25 mouse cellular contexts compared by ENCODE assay signal in genomic region chr3:39424778-39425642, GRCm38 (mm10).
DNase-seq lines count a peak whose midpoint lies in the region; ATAC-seq lines count a peak whose summit lies in the region.
"Had no signal": no experiment of that assay in that cellular context is flagged by ENCODE, and none has a peak within 500 bp of the region (broad histone marks: within the 10 kb centered on the region; RNA-seq: fewer than 3 reads in every experiment).

No protein-coding gene starts in this region.

- ATAC-seq in forebrain, embryonic 15.5 days (replicated peaks), result 0 out of 2 replicates have a peak, but pooled peaks have one; percentile 19
- ATAC-seq in forebrain, embryonic 12.5 days (ENCODE audit: low FRiP score), result no peak
- ATAC-seq in midbrain, embryonic 14.5 days (ENCODE audit: low FRiP score, low TSS enrichment), result no peak
- no peak for ATAC-seq in midbrain, embryonic 11.5 days (ENCODE audit: low FRiP score)
- ATAC-seq in hindbrain, embryonic 16.5 days, result peak; percentile 64
- ATAC-seq in neural tube, embryonic 15.5 days (ENCODE audit: low FRiP score), result 0 out of 2 replicates have a peak, but pooled peaks have one; percentile 41
- ATAC-seq in intestine, embryonic 15.5 days, result no peak
- ATAC-seq: intestine, embryonic 16.5 days had no signal

- 55% methylated on average over 5 of the region's 5 CpGs for WGBS in forebrain, embryonic 15.5 days
- 68% methylated on average over 5 of the region's 5 CpGs for WGBS in forebrain, embryonic 12.5 days
- WGBS in midbrain, embryonic 14.5 days, result 45% methylated on average over 5 of the region's 5 CpGs
- WGBS in midbrain, embryonic 11.5 days, result 68% methylated on average over 5 of the region's 5 CpGs
- WGBS in hindbrain, embryonic 16.5 days, result 54% methylated on average over 5 of the region's 5 CpGs
- WGBS in neural tube, embryonic 15.5 days, result 31% methylated on average over 5 of the region's 5 CpGs
- WGBS in intestine, embryonic 15.5 days, result 66% methylated on average over 5 of the region's 5 CpGs

- H3K4me2 ChIP-seq in forebrain, embryonic 15.5 days (replicated peaks), result no peak overlapping the region
- H3K4me2 ChIP-seq in forebrain, embryonic 12.5 days, result no peak overlapping the region
- H3K4me2 ChIP-seq in midbrain, embryonic 14.5 days (ENCODE audit: low read length), result no peak overlapping the region
- no peak overlapping the region for H3K4me2 ChIP-seq in midbrain, embryonic 11.5 days
- H3K4me2 ChIP-seq in hindbrain, embryonic 16.5 days (ENCODE audit: low read length), result no peak overlapping the region
- H3K4me2 ChIP-seq in neural tube, embryonic 15.5 days, result no peak overlapping the region
- H3K4me2 ChIP-seq in intestine, embryonic 15.5 days (replicated peaks), result no peak overlapping the region
- H3K4me2 ChIP-seq: heart, embryonic 12.5 days; limb, embryonic 13.5 days; liver, embryonic 13.5 days; lung, embryonic 14.5 days; midbrain, embryonic 12.5 days had no signal

- H3K4me1 ChIP-seq in forebrain, embryonic 15.5 days, result 0 out of 2 replicates have a peak, but pooled peaks cover 4% of the 10 kb centered on the region
- H3K4me1 ChIP-seq in forebrain, embryonic 12.5 days, result no peaks in the 10 kb centered on the region; the same call in 1 of the 2 replicates
- H3K4me1 ChIP-seq in midbrain, embryonic 14.5 days (ENCODE audit: control insufficient read depth, insufficient read depth, low read length), result no peaks in the 10 kb centered on the region
- no peaks in the 10 kb centered on the region for H3K4me1 ChIP-seq in midbrain, embryonic 11.5 days (ENCODE audit: control insufficient read depth, insufficient read depth, low read length)
- no peaks in the 10 kb centered on the region for H3K4me1 ChIP-seq in hindbrain, embryonic 16.5 days (ENCODE audit: control insufficient read depth, insufficient read depth, low read depth, low read length)
- peaks cover 11% of the 10 kb centered on the region; the same call in 1 of the 2 replicates for H3K4me1 ChIP-seq in neural tube, embryonic 15.5 days
- H3K4me1 ChIP-seq in intestine, embryonic 15.5 days (replicated peaks), result no peaks in the 10 kb centered on the region
- H3K4me1 ChIP-seq: embryonic facial prominence, embryonic 10.5 days; heart, embryonic 12.5 days; liver, embryonic 13.5 days; midbrain, embryonic 12.5 days had no signal

- H3K36me3 ChIP-seq in forebrain, embryonic 15.5 days, result no peaks in the 10 kb centered on the region
- H3K36me3 ChIP-seq in forebrain, embryonic 12.5 days (replicated peaks), result no peaks in the 10 kb centered on the region
- H3K36me3 ChIP-seq in midbrain, embryonic 14.5 days (ENCODE audit: control insufficient read depth, insufficient read depth, low read length), result no peaks in the 10 kb centered on the region
- H3K36me3 ChIP-seq in midbrain, embryonic 11.5 days (ENCODE audit: control insufficient read depth, insufficient read depth, low read length), result no peaks in the 10 kb centered on the region
- H3K36me3 ChIP-seq in hindbrain, embryonic 16.5 days (ENCODE audit: control insufficient read depth, insufficient read depth, low read length), result no peaks in the 10 kb centered on the region
- no peaks in the 10 kb centered on the region for H3K36me3 ChIP-seq in neural tube, embryonic 15.5 days
- H3K36me3 ChIP-seq in intestine, embryonic 15.5 days, result no peaks in the 10 kb centered on the region
- H3K36me3 ChIP-seq: embryonic facial prominence, embryonic 10.5 days; G1E; heart, embryonic 12.5 days; limb, embryonic 13.5 days; liver, embryonic 13.5 days; midbrain, embryonic 12.5 days had no signal

- H3K27ac ChIP-seq in forebrain, embryonic 15.5 days (replicated peaks), result no peak overlapping the region
- no peak overlapping the region for H3K27ac ChIP-seq in forebrain, embryonic 12.5 days
- H3K27ac ChIP-seq in midbrain, embryonic 14.5 days (replicated peaks; ENCODE audit: low read depth, low read length), result no peak overlapping the region
- no peak overlapping the region for H3K27ac ChIP-seq in midbrain, embryonic 11.5 days (ENCODE audit: low read depth, low read length)
- H3K27ac ChIP-seq in hindbrain, embryonic 16.5 days (ENCODE audit: low read depth, low read length), result no peak overlapping the region
- no peak overlapping the region; the same call in 1 of the 2 replicates for H3K27ac ChIP-seq in neural tube, embryonic 15.5 days (replicated peaks)
- no peak overlapping the region for H3K27ac ChIP-seq in intestine, embryonic 15.5 days
- H3K27ac ChIP-seq: embryonic facial prominence, embryonic 10.5 days; limb, embryonic 13.5 days; liver, embryonic 13.5 days; midbrain, embryonic 12.5 days had no signal

- peak; percentile 46 for DNase-seq in midbrain, embryonic 14.5 days
- no peak for DNase-seq in midbrain, embryonic 11.5 days (ENCODE audit: low spot score, missing footprints)
- DNase-seq: adrenal gland, postnatal 14 days; cerebellum, adult 2 months; cerebellum, postnatal 36 days; gastrocnemius, postnatal 10 days; heart, adult 11 months; heart, postnatal 14 days; kidney, postnatal 36 days; liver, embryonic 13.5 days; lung, embryonic 14.5 days; lung, postnatal 36 days; spleen, adult 18-20 months; thymus, postnatal 25 days had no signal

- H3K9ac ChIP-seq in forebrain, embryonic 15.5 days (replicated peaks), result no peak overlapping the region
- H3K9ac ChIP-seq in forebrain, embryonic 12.5 days, result no peak overlapping the region
- no peak overlapping the region for H3K9ac ChIP-seq in midbrain, embryonic 14.5 days (replicated peaks; ENCODE audit: low read length)
- H3K9ac ChIP-seq in midbrain, embryonic 11.5 days (ENCODE audit: low read length), result no peak overlapping the region
- H3K9ac ChIP-seq in hindbrain, embryonic 16.5 days (ENCODE audit: low read depth, low read length), result no peak overlapping the region
- H3K9ac ChIP-seq in neural tube, embryonic 15.5 days (replicated peaks), result no peak overlapping the region
- H3K9ac ChIP-seq in intestine, embryonic 15.5 days, result no peak overlapping the region
- H3K9ac ChIP-seq: heart, embryonic 12.5 days; limb, embryonic 13.5 days; liver, embryonic 13.5 days; lung, embryonic 14.5 days; midbrain, embryonic 12.5 days had no signal

- H3K9me3 ChIP-seq in forebrain, embryonic 15.5 days, result no peaks in the 10 kb centered on the region
- H3K9me3 ChIP-seq in forebrain, embryonic 12.5 days, result no peaks in the 10 kb centered on the region
- no peaks in the 10 kb centered on the region for H3K9me3 ChIP-seq in midbrain, embryonic 14.5 days (ENCODE audit: control insufficient read depth, low read length)
- H3K9me3 ChIP-seq in midbrain, embryonic 11.5 days (ENCODE audit: control insufficient read depth, low read length), result no peaks in the 10 kb centered on the region
- no peaks in the 10 kb centered on the region for H3K9me3 ChIP-seq in hindbrain, embryonic 16.5 days (ENCODE audit: control insufficient read depth, low read length)
- H3K9me3 ChIP-seq in neural tube, embryonic 15.5 days (replicated peaks), result no peaks in the 10 kb centered on the region
- H3K9me3 ChIP-seq in intestine, embryonic 15.5 days, result no peaks in the 10 kb centered on the region
- H3K9me3 ChIP-seq: embryonic facial prominence, embryonic 10.5 days; heart, embryonic 12.5 days; limb, embryonic 13.5 days; liver, embryonic 13.5 days; midbrain, embryonic 12.5 days had no signal

- no peaks in the 10 kb centered on the region for H3K27me3 ChIP-seq in forebrain, embryonic 15.5 days
- no peaks in the 10 kb centered on the region for H3K27me3 ChIP-seq in forebrain, embryonic 12.5 days
- H3K27me3 ChIP-seq in midbrain, embryonic 14.5 days (ENCODE audit: control insufficient read depth, insufficient read depth, low read length), result no peaks in the 10 kb centered on the region
- H3K27me3 ChIP-seq in midbrain, embryonic 11.5 days (ENCODE audit: control insufficient read depth, insufficient read depth, low read length), result no peaks in the 10 kb centered on the region
- H3K27me3 ChIP-seq in hindbrain, embryonic 16.5 days (replicated peaks; ENCODE audit: control insufficient read depth, insufficient read depth, low read length), result no peaks in the 10 kb centered on the region
- no peaks in the 10 kb centered on the region for H3K27me3 ChIP-seq in neural tube, embryonic 15.5 days (replicated peaks)
- no peaks in the 10 kb centered on the region for H3K27me3 ChIP-seq in intestine, embryonic 15.5 days (replicated peaks)
- H3K27me3 ChIP-seq: heart, embryonic 12.5 days; limb, embryonic 13.5 days; liver, embryonic 13.5 days; midbrain, embryonic 12.5 days had no signal

- no peak overlapping the region for H3K4me3 ChIP-seq in forebrain, embryonic 15.5 days
- no peak overlapping the region for H3K4me3 ChIP-seq in forebrain, embryonic 12.5 days (replicated peaks)
- H3K4me3 ChIP-seq in midbrain, embryonic 14.5 days (replicated peaks; ENCODE audit: low read depth, low read length), result no peak overlapping the region
- H3K4me3 ChIP-seq in midbrain, embryonic 11.5 days (ENCODE audit: low read depth, low read length), result no peak overlapping the region
- H3K4me3 ChIP-seq in hindbrain, embryonic 16.5 days (ENCODE audit: low read length), result no peak overlapping the region
- H3K4me3 ChIP-seq in neural tube, embryonic 15.5 days (replicated peaks), result no peak overlapping the region
- no peak overlapping the region for H3K4me3 ChIP-seq in intestine, embryonic 15.5 days (replicated peaks)
- H3K4me3 ChIP-seq: embryonic facial prominence, embryonic 10.5 days; heart, embryonic 12.5 days; limb, embryonic 13.5 days; liver, embryonic 13.5 days; midbrain, embryonic 12.5 days had no signal

Comparison
In these comparisons a context has a peak if more than half of its experiments do, and no peak if none do; other contexts are left out.
1. ATAC-seq: peak in forebrain, embryonic 15.5 days (single experiment), hindbrain, embryonic 16.5 days (single experiment) and neural tube, embryonic 15.5 days (single experiment); none in forebrain, embryonic 12.5 days (single experiment), midbrain, embryonic 14.5 days (single experiment), midbrain, embryonic 11.5 days (single experiment) and intestine, embryonic 15.5 days (single experiment).